Mouse (Mus musculus) testis, postnatal 10 days (tissue): ENCODE measurements around the gene Sumo3.
A peak's percentile ranks its signal among the peaks of the same experiment; 100 is the strongest.

Source experiments
- DNase-seq: peaks from one replicate; pipeline ENCODE4 v3.0.0; 2021; ENCODE audit warnings: low spot score

Sumo3 gene

GRCm38 (mm10) chr10:77589117-77589516 is 16.8 kb upstream of the Sumo3 start:
- DNase-seq, result no peak

- no peak for DNase-seq
Measured at GRCm38 (mm10) chr10:77589749-77590148, 16.1 kb upstream of the Sumo3 start.

GRCm38 (mm10) chr10:77590812-77591211 is 15.1 kb upstream of the Sumo3 start:
- peak; percentile 75 for DNase-seq

- DNase-seq, result no peak
Measured at GRCm38 (mm10) chr10:77591546-77591945, 14.4 kb upstream of the Sumo3 start.

GRCm38 (mm10) chr10:77596060-77596459 is 9.8 kb upstream of the Sumo3 start:
- no peak for DNase-seq

- no peak for DNase-seq
Measured at GRCm38 (mm10) chr10:77603021-77603420, 2.9 kb upstream of the Sumo3 start.

- DNase-seq, result no peak
Measured at GRCm38 (mm10) chr10:77604111-77604510, 1.8 kb upstream of the Sumo3 start.

- no peak for DNase-seq
Measured at GRCm38 (mm10) chr10:77604958-77605357, 939 bp upstream of the Sumo3 start.

- no peak for DNase-seq
Measured at GRCm38 (mm10) chr10:77605368-77605767, 529 bp upstream of the Sumo3 start.

- DNase-seq, result no peak
Measured at GRCm38 (mm10) chr10:77606855-77607254, 958 bp downstream of the Sumo3 start.

- DNase-seq, result no peak
Measured at GRCm38 (mm10) chr10:77607441-77607840, 1.5 kb downstream of the Sumo3 start.

- DNase-seq, result no peak
Measured at GRCm38 (mm10) chr10:77608589-77608988, 2.7 kb downstream of the Sumo3 start.

GRCm38 (mm10) chr10:77610221-77610961 is 4.5 kb downstream of the Sumo3 start:
- DNase-seq, result no peak

GRCm38 (mm10) chr10:77613409-77613808 is 7.5 kb downstream of the Sumo3 start:
- DNase-seq, result no peak

GRCm38 (mm10) chr10:77615647-77616046 is 9.8 kb downstream of the Sumo3 start:
- DNase-seq, result no peak

GRCm38 (mm10) chr10:77616166-77616565 is 10.3 kb downstream of the Sumo3 start:
- no peak for DNase-seq

GRCm38 (mm10) chr10:77616926-77617325 is 11.0 kb downstream of the Sumo3 start:
- DNase-seq, result no peak

GRCm38 (mm10) chr10:77621546-77621945 is 15.6 kb downstream of the Sumo3 start:
- DNase-seq, result no peak

GRCm38 (mm10) chr10:77622055-77622988 is 16.4 kb downstream of the Sumo3 start, which contains the start of gene Ube2g2:
Gene Ube2g2, plus strand, starts transcription at chr10:77622275.
- peak; percentile 96 for DNase-seq

GRCm38 (mm10) chr10:77623069-77623492 is 17.2 kb downstream of the Sumo3 start:
- DNase-seq, result no peak

- no peak for DNase-seq
Measured at GRCm38 (mm10) chr10:77623639-77624400, 17.9 kb downstream of the Sumo3 start.

GRCm38 (mm10) chr10:77624570-77624995 is 18.7 kb downstream of the Sumo3 start:
- DNase-seq, result no peak
